Mouse (Mus musculus) mature B cell (primary cell): ENCODE measurements around the gene Fam110a.

Experiments used
- in situ Hi-C: fragments of 300-500 bp; cut with MboI; formaldehyde crosslinking; loops from 2 replicates; pipeline ENCODE4 v1.14.3; 2019

The Fam110a gene

GRCm38 (mm10) chr2:151970191-151971172 is 9.5 kb downstream of the Fam110a start:
- in situ Hi-C loops, result no loop called here

GRCm38 (mm10) chr2:151969396-151969795 is 10.6 kb downstream of the Fam110a start:
- in situ Hi-C loops, result no loop called here

- in situ Hi-C loops, result no loop called here
Observed at GRCm38 (mm10) chr2:151968986-151969385, 11.0 kb downstream of the Fam110a start.

- in situ Hi-C loops, result no loop called here
Observed at GRCm38 (mm10) chr2:151968451-151968850, 11.6 kb downstream of the Fam110a start.

DNA sequence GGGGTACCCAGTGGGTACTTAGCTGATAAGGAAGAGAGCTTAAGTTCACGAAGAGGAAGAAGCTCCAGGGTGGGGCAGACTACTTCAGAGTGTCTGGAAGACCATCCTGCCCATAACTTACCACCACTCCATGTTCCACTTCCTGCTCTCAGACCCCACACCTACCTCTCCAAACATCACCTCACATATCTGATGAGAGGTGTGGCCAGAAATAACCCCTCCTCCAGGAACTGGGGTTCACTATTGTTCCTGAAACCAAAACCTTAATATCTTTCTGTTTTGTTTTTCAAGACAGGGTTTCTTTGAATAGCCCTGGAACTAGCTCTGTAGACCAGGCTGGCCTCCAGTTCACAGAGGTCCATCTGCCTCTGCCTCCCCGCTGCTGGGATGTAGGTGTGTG is 12.2 kb downstream of the Fam110a start:
- in situ Hi-C loops, result no loop called here

- in situ Hi-C loops, result no loop called here
Observed at GRCm38 (mm10) chr2:151967176-151967750, 12.8 kb downstream of the Fam110a start.

- in situ Hi-C loops, result no loop called here
Observed at GRCm38 (mm10) chr2:151964052-151964451, 16.0 kb downstream of the Fam110a start.

DNA sequence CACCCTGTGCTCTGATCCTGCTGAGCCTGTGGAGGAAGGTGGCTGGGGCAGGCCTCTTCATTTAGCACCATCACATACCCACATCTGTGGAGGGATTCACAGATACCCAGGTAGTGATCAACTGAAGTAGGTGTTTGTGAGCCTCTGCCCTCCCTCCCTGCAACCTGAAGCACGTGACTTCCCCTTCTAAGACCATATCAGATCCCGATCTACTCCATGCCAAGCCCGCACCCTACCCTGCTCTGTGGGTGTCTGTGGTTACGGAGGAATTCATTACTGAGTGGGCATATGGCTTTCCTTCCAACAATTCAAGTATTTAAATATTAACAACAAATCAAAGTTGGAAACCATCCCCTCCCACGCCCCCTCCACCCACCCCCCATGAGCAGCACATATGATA is 16.7 kb downstream of the Fam110a start:
- in situ Hi-C loops, result no loop called here

DNA sequence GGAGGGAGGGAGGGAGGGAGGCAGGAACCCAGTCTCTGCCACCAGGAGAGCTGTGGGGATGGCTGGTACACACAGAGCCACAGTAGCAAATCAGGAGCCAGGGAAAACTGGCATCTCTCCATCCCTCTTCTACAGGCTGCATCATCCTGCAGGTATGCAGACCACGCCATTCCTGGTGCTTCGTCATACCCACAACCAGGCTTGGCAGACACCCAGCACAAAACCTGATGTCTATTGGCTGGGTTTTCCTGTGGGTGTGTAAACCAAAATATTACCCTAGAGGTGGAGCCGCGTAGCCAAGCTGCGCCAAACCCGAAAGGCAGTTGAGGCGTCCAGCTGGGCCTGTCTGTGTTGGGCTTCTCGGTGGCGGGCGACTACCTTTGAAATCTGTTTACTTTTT is 17.5 kb downstream of the Fam110a start:
- in situ Hi-C loops, result no loop called here

DNA sequence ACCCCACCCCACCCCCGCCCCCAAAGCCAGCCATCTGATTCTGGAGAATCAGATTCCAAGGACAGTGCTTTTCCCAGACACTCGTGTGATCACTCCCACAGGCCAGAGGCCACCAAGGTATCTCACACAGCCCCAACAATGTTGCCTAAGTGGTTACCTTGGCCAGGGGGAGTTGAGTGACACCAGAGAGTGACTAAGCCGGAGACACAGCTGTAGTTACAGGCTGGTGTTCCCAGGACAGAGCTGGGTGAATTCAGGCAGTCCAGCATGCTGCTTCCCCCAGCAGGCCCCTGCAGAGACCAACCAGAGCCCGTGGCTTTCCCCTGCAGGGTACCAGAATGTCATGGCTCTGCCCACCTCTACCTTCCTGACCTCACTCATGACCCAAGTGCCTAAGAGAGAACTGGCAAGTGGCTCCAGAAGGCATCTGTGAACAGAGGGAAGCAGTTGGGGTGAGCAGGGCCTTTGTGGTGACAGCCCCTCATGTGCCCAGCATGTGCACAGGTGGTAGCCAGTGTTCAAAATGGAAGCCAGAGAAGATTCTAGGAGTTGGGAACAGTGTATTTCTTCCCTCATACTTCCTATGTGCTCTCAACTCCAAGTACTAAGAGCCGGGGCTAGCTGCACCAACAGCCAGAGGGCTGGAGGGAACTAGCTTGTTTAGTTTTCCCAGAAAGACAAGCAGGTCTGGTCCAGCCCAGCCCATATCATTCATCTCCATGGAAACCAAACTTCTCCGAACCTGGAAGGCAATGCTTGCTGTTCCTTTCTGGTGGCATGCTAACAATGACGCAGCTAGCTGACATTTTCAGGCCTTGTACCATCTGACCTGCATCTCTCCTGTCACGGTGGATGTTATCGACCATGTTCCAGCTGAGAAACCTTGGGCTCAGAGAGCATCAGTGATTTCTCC is 18.5 kb downstream of the Fam110a start:
- in situ Hi-C loops, result no loop called here

DNA sequence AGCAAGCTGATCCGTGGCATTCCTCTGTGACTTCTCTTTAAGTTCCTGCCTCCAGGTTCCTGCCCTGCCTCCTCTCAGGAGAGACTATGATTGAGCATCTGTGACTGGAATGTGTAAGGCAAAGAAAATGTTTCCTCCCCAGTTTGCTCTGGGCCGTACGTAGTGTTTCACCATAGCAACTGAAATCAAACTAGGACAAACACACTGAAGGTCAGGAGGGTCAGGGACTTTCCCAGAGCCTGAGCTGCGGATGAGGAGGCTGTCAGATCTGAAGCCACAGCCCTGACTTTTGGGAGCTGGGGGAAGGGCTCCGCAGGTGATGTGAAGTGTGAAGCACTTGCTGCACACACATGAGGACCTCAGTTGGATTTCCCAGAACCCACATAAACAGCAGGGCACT is 20.7 kb downstream of the Fam110a start:
- in situ Hi-C loops, result no loop called here

GRCm38 (mm10) chr2:151956500-151957137 is 23.4 kb downstream of the Fam110a start:
- in situ Hi-C loops, result no loop called here

DNA sequence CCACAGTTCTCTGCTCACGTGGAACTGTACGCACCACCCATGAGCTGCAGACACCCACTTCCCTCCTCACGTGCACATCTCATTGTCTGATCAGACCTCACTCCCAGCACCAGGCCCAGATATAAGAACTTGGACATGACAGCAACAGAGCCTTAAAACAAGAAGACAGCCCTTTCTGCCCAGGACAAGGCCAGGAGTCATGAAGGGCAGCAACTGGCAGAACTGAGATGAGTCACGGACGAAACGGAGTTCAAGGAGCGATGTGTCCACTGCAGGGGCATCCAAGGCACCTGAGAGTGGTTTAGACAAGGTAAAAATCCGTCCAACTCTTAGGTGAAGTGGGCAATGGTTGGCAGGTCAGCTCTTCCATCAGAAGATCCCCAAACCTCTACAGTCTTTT is 26.4 kb downstream of the Fam110a start:
- in situ Hi-C loops, result no loop called here

- in situ Hi-C loops, result no loop called here
Observed at GRCm38 (mm10) chr2:151949082-151949774, 30.8 kb downstream of the Fam110a start.

DNA sequence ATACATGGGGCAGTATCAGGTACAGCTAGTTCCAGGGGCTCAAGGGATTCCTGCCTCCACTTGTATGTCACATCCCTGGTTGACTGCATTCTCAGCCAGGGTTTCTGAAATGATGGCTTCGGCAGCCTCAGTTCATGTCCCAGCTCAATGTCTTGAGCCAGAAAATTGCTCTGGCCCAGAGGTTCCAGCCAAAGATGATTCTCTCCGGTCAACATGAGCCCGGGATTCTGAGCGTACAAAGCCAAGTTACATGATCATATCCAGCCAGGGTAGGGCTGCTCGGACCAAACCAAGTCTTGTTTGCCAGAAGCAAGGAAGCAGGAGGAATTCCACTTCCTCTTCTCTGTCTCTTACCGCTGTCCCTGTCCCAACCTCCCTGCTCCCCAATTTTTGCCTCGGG is 31.7 kb downstream of the Fam110a start:
- in situ Hi-C loops, result no loop called here

- in situ Hi-C loops, result no loop called here
Observed at GRCm38 (mm10) chr2:151947617-151948016, 32.4 kb downstream of the Fam110a start.

DNA sequence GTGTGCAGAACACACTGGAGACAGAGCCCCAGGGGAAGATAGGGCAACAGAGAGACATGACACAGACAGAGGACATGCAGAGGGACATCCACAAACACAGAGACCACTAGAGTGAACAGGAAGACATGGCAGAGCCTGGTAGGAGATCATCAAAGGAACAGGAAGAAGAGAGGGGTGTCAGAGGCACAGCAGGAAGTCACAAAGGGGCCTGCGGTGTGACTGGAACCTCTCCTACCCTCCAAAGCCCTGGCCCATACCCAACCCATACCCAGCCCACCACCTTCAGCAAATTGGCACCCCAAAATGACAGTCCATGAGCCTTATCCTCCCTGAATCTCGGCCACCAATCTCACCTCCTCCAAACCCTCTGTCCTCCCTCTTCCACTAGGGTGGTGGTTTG is 35.9 kb downstream of the Fam110a start:
- in situ Hi-C loops, result no loop called here

DNA sequence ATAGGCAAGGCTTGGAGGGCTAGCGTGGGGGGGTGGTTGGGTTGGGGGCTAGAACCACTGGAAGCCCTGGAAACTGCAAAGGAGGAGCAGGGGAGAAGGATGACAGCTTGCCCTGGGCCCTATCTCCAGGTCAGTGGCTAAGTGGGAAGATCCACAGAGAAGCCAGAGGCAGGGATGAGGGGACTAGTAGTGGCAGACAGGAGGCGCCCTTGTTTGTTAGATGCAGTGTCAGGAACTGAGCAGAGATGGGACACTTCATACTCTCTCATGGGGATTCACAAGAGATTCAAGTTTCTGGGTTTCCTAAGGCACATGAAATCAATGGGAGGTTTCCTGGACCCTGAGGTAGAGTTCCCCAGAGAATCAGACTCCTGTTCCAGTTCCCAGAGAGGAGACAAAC is 38.8 kb downstream of the Fam110a start:
- in situ Hi-C loops, result no loop called here

- in situ Hi-C loops, result loop anchor here (10.0 kb wide), 1 partner anchor 55 kb away; the partner anchor contains the start of gene Slc52a3
Observed at GRCm38 (mm10) chr2:151939651-151940420, 40.2 kb downstream of the Fam110a start.

GRCm38 (mm10) chr2:151938780-151939200 is 41.2 kb downstream of the Fam110a start:
- in situ Hi-C loops, result loop anchor here (10.0 kb wide), 1 partner anchor 56 kb away; the partner anchor contains the start of gene Slc52a3
